Mouse (Mus musculus): ENCODE measurements around the gene Tas2r144.

Tas2r144 gene

DNA sequence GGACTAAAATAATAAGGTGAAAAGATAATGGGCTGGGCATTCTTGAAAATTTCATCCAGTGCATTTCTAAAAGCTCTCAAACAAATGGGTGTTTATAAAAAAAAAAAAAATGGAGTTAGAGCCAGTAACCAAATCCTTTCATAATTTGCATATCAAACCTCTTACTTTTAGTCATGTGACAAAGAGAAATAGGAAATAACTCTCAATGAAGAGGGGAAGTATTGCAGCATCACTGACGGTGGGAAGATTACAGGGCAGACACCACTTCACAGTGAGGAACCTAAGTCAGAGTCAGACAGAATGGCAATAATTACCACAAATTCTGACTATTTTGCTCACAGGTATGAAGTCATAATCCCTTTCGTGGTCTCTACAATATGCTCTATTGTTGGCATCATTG is at the start of gene Tas2r144:
TSS of gene Tas2r144 (plus strand) at position 301 of the 400 bp plus-strand sequence.
- no peak for DNase-seq (ENCODE audit: low spot score in 2 of 2)

DNA sequence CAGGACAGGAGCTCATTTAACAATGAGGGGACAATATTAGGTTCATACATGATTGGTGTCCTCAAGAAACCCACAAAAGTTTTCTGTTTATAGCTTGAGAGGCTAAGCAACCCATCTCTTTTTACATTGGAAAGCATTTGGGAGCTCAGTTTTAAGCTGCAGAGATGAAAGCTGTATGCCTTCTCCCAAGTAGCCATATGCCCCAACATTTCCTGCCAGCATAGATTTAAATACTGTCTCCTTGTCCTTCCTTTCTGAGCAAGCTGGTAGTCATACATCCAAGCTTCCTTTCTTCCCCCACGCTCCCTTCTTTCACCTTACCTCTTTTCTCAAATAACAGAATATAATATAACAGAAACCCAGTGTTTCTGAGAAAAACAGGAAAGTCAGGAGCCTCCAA is 32.7 kb upstream of the Tas2r144 start:
- peak; percentile 46 to 76 for DNase-seq (ENCODE audit: low spot score in 2 of 2)

DNA sequence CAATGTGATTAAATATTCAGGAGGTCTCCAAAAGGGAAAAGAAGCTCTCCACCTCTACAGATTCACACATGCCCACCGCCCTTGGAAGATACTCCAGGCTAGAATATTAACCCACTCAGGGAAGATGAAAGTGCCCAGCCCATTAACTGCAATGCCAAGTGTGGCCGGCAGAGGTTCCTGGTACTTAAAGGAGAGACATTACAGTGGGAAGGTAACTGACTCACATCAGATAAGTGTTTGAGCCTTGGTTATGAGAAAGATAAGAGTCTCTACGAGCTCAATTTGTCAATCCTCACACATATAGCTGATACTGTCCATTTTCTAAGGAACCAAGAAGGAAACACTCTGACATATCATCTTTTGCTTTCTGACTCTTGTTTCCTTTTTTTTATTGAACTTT is 28.9 kb upstream of the Tas2r144 start:
- no peak for DNase-seq (ENCODE audit: low spot score in 2 of 2)

DNA sequence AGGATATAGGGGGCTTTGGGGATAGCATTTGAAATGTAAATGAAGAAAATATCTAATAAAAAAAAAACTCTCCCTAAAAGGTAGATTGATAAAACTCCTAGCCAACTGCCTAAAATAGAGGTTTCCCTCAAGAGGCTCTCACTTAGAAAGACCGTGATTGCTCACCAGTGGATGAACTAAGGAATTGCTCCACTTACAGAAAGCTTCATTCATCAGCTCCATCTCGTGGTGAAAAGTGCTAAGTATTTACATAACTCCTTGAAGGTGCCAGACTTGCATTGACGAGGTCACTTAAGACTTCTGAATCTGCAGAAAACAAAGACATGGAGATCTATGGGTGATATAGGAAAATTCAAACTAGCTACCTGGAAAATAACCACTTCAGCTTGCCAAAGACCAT is 17.4 kb upstream of the Tas2r144 start:
- peak; percentile 47 to 61 for DNase-seq (ENCODE audit: low spot score in 2 of 2)

DNA sequence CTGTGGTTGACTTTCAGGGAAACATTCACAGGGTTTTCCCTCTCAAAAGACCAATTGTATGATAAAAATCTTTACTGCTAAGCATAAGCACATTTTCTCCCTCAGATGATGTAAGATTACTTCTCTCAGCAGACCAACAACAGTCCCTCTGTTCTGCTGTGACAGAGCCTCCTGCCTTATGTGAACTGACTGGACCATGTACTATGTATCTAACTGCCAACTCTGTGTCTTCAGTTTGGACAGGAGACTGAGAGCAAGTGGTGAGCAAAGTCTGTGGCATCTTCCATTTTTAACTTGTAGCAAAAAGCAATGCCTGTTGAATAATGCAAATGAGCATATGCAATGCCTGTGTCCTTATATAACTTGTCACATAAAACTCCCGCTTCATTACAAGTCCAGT is 15.6 kb upstream of the Tas2r144 start:
- no peak for DNase-seq (ENCODE audit: low spot score in 2 of 2)

DNA sequence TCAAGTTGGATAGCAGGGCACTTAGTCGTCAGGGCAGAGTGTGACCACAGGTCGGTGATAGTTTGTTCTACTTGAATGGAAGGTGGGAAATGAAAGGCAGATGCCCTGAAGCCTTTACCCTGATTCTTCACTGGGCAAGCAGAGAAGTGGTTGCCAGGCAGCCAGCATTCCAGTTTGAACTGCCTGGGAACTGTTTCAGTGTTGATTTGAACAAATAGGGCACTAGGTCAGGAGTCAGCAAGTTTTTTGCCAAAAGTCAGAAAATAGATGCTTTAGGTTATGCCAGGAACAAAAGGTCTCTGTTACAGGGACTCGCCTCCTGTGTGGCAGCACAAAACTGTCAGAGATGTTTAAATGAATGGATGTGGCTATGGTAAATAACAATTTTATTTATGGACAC is 7.2 kb downstream of the Tas2r144 start:
- no peak for DNase-seq (ENCODE audit: low spot score in 2 of 2)

DNA sequence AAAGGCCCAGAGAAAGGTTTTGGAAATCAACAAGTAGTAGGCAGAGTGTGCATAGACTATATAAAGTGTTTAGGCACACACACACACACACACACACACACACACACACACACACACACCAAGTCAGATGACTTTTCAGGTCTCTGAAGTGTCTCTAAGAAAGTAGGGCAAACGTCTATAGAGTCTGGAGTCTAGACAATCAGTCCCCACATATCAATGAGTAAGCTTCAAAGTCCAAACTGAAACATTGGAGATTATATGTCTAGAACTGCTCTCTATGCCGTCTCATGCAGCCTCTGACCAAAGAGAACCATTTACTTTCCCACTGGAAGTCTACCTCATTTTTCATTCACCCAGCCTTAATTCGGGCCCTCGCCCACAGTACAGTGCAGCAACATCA is 9.9 kb downstream of the Tas2r144 start:
- DNase-seq (ENCODE audit: low spot score in 2 of 2): no peak

DNA sequence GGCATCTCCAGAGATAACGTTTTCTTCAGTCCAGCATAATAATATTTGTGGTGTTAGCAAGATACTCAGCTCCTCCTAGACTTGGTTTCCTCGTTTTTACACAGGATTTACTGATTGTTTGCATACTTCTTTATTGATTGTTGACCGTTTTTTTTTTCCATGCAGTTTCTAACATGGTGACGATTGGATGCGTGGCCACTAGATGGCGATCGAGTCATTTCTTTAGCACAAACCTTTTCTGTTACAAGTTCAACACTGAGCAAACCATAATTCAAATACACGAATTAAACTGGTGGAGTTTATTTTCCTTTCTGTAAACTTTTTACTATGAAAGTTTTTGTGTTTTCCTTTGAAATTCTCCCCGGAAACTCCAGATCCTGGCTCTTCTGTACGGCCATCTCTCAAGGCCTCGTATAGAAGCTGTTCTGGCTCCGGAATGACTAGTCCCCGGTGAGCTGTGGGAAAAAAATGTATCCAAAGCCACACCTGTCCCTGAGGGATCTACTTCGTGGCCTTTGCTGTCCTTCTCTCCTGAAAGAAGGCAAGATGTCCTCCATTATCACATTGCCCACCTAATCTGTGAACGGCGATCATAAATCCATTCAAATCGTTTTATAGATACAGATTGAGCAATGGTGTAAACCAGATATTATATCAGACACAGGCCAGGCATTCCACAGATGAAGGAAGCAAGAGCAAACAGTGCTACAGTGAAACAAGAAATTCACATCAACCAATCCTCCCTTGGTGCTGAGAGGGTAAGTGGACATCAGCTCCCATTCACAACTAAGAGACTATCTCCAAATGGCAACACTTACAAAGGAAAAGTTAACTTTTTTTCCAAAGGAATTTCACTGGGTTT is 12.3 kb downstream of the Tas2r144 start:
- peak; percentile 59 to 80 for DNase-seq (ENCODE audit: low spot score in 2 of 2)

DNA sequence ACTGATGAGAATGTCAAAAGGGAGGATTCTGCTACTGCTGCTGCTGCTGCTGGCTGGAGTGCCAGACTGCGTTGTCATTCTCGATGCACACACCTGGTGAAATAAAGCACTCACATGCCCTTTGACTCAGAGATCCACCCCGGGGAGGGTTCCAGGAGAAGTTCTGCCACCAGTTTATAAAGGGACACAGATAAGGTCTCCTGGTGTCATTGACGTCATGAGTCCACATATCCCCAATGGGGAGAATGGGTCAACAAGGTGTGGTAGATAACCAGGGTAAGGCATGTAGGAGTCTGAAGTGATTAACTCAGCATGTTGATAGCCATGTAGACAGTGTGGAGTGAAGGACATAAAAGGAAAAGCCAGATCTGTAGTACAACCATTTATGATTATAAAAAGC is 14.5 kb downstream of the Tas2r144 start:
- DNase-seq (ENCODE audit: low spot score in 2 of 2): no peak

DNA sequence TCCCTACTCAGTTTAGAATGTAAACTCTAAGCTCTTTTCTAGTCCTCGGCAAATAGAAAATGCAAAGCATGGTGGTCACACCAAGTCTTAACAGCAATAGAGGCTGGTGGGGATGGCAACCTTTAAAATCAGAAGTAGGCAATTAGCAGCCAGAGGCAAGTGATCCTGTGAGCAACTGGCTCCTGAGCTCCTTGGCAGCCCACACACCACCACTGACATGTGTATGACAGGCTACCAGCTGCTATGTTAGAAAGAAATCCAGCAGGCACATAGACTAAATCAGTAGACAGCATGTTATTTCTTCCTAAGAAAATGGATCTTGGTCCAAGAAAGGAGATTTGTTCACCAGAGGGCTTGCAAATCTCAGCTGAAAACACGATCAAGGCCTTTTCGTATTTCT is 16.1 kb downstream of the Tas2r144 start:
- peak; percentile 50 to 68 for DNase-seq (ENCODE audit: low spot score in 2 of 2)

DNA sequence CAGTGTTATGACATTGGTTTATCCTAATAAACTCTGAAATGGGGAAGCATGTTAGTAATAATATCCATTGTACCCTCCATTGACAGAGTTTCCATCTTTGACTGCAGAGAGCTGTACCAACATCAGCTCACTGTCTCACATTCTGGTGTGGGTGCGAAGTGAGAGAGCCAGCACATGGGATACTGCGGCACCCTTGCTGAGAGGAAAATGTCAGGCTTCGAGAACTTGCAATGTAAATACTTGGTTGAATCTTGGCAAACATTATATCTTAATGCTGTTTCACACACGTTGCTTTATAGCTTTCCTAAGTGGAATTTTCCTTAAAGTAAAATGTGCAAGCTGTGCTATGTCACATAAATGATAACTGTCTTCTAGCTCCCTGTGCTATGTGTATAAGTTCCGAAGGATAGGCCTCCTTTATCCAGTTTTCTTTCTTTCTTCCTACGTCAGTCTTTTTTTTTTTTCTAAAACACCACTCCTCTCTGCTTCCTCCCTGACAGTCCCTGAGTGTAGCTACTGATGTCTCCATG is 22.2 kb downstream of the Tas2r144 start:
- DNase-seq (ENCODE audit: low spot score in 2 of 2): peak in 1 of 2 experiments; percentile 45

DNA sequence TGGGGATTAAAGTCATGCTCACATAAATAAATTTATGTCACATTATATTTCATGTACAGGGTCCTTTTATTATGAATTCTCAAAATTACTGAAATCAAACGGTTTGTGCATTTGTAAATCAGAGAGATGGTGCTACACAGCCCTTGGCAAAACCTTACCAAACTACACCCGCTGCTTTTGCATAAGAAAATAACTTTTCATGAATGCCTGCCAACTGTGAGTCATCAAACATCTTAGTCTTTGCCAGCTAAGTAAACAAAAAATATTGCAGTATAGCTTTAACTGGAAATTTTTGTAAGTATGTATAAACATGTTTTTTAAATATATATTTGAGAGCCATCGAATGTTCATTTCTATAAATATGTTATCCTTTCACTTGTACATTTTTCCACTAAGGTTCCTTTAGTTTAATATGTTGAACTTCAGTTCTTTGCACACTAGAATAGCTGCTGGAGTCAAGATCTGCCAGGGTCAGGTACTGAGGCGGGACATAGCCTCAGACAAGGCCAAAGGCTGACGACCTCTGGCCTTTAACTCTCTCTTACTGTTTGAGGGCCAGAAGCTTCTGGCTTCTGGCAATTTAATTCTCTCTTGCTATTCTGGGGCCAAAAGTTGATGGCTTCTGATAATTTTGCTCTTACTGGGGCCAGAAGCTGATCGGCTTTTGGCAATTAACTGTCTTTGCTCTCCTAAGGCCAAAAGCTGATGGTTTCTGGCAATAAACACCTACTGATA is 26.4 kb downstream of the Tas2r144 start:
- DNase-seq (ENCODE audit: low spot score in 2 of 2): no peak

DNA sequence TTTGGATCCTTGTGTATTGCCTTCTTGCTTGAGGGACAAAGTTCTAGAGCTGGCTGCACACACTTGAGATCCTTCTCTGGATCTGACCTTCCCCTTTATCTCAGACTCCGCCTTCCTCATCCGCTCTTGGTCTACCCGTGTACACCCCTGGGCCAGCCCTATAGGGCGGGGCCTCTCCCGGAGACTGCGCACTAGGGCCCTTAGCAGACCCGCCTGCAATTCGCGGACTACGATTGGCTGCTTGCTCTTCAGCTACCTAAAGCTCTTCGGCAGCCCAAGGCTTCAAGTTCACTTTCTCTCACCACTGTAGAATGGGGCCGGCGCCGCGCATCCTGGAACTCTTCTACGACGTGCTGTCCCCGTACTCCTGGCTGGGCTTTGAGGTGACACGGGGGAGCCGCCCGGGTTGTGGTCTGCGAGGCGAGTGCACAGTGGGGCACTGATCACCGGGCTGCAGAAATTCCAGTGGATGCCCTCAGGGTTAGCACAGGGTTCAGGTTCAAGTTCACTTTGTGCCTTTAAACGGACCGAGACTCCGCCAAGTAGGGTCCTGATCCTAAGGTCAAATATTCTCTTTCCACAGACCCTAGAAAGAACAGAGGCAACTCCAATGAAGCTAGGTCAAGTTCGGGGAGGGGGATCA is 30.7 kb downstream of the Tas2r144 start, which contains the start of gene Gstk1:
TSS of gene Gstk1 (plus strand) at position 225 of the 643 bp plus-strand sequence.
- DNase-seq (ENCODE audit: low spot score in 2 of 2): peak; percentile 82 to 83

DNA sequence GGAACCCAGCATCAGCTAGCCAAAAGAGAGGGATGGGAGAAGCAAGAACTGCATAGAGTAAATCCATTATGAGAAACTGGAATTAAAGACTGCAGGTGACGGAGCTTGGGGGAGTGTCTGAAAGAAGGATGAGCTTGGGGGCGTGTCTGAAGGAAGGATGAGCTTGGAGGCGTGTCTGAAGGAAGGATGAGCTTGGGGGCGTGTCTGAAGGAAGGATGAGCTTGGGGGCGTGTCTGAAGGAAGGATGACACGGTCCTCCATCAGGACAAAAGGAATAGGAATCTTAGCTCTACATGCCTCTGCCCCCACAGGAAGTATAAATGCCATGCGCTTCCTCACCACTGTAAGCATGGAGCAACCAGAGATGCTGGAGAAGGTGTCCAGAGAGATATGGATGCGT is 32.0 kb downstream of the Tas2r144 start:
- no peak for DNase-seq (ENCODE audit: low spot score in 2 of 2)

DNA sequence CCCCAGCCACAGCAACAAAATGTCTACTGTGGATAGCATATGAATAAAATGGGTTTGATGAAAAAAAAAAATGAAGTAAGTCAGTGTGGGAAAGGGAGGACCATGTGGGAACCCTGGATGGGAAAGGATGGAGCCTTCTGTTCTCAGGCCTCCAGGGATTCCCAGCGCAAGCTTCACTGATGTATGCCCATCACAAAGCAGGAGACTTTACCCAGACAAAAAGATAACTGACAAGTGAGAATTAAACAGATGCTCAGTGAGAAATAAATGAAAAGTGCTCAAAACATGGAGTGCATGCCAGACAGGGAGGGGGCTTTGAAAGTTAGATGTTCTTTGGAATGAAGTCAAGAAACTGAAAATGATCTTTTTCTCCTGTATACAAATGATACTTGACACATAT is 32.9 kb downstream of the Tas2r144 start:
- no peak for DNase-seq (ENCODE audit: low spot score in 2 of 2)

DNA sequence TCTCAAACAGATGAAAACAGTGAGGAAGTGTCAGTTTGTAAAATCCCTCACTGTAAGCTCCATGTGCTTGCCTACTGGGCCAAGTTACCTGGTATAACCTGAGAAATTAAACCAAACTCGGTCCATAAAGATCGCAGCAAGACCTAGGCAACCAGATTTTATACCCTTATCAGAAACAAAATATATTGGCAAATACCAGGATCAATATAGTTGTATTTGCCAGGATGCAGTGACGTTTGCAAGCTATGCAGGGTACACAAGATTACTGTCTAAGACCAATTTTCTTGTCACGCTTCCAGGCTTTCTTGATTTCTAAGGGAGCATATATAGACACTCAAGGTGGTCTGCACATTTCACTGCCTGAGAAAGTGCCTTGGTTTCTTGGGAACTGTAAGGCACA is 36.7 kb downstream of the Tas2r144 start:
- DNase-seq (ENCODE audit: low spot score in 2 of 2): no peak

DNA sequence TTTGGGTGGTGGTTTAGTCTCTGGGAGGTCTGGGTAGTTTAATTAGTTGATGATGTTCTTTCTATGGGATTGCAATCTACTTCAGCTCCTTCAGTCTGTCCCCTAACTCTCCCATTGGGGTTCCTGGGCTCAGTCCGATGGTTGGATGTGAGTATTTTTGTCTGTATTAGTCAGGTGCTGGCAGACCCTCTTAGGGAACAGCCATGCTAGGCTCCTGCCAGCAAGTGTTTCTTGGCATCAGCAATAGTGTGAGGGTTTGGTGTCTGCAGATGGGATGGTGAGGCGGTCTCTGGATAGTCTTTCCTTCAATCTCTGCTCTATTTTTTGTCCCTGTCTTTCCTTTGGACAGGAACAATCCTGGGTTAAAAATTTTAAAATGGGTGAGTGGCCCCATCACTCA is 38.0 kb downstream of the Tas2r144 start:
- DNase-seq (ENCODE audit: low spot score in 2 of 2): no peak

DNA sequence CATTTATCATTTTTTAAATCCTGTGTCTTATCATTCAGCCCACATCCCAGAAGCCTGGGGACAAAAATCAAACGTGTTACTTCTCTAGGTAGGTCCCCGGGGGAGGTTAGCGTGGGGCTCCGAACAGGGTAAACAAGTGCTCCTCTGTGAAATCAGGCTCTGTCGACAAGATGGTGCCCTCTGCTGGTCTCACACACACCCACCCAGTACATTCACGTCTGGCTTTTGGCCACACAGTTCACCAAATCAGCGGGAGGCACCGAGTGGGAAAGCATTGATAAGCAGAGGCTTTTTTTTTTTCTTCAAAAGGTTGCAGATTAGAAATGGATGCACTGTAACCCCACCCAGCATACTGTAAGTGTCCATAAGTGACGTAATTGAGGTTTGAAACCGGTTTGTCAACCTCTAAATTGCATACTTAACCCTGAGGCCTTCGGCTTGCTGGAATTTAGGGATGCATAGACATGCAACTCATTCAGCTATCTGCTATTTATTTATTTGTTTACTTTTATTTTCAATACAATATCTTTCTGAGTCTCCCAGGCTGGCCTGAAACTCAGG is 42.3 kb downstream of the Tas2r144 start:
- DNase-seq (ENCODE audit: low spot score in 2 of 2): peak; percentile 47 to 58

DNA sequence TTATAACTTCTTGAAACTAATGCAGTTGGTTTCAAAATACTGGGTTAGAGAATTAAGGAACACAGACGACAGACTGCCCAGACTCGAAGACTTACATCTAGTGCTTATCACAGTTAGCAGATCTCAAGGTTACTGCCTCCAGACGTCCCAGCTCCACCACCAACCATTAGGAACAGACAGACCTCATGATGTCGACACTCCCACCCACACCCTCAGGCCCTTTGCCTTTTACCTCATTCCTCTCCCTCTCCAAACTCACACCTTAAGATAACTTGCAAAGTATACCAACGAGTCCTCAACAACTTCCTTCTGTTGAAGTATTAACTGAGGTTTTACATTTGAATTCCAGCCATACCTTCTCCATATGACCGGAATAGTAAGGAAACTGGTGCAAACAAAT is 45.3 kb downstream of the Tas2r144 start:
- no peak for DNase-seq (ENCODE audit: low spot score in 2 of 2)

DNA sequence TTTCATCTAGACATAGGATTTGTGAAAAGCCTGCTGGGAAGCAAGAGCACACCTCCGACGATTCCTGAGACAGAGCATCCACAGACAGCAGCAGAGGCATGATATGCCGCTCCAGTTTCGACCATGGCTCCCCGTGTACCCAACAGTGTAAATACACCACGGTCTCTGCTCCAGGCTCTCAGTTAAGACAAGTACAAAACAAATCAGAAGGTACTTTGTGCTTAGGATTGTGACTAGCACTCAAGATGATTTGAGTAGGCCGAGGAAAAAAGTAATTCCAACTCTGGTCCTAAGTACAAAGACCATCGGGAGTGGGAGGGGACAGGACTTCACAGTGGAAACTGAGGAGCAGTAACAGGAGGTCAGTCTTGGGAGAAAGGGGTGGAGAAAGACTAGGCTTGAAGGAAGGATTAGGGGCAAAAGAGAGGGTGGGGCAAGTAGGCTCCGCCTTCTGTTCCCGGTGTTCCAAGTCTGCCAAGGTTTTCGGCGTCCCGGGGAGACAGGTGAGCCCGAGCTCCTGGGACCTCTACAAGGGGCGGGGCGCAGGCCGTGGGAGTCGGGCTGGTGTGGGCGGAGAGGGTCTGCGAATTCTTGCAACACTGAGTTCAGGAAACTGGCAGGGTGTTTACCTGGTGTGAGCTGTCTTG is 46.5 kb downstream of the Tas2r144 start, which contains the start of gene Tmem139:
TSS of gene Tmem139 (plus strand) at position 447 of the 647 bp plus-strand sequence.
- no peak for DNase-seq (ENCODE audit: low spot score in 2 of 2)

DNA sequence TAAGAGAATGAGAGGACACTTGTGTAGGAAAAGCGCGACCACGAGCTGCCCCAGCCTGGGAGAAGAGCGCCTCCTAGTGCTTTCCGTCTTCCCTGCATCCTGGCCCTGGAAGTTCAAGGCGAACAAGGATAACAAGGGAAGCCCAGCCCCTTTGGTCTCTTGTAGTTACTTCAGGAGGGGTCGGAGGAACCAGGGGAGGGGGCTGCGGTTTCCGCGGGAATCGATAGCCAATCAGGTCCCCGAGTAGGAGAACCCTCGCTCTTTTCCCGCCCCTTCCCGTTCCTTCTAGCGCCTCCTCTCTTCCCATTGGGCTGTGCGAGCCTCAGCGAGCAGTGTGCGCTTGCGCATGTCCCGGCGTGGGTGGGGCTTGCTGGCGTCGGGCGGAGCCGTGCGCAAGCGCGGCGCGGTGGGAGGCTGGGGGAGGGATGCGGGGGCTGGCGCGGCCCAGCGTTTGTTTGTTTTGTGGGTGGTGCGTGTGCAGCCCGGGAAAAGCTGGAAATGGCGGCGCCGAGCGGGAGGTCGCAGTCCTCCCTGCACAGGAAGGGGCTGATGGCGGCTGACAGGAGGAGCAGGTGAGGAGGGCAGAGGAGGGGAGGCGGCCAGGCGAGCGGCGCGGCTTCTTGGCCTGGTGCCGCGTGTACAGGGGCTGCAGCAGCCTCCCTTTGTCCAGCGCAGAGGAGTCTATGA is 49.6 kb downstream of the Tas2r144 start, which contains the start of gene Casp2:
TSS of gene Casp2 (plus strand) at position 360 of the 687 bp plus-strand sequence.
- peak; percentile 99 for DNase-seq (ENCODE audit: low spot score in 2 of 2)
